24 mouse cellular contexts compared by ENCODE assay signal in genomic region chr4:125600642-125601041, GRCm38 (mm10).
DNase-seq lines count a peak whose midpoint lies in the region; ATAC-seq and TF ChIP-seq lines count a peak whose summit lies in the region.
"Had no signal": no experiment of that assay in that cellular context is flagged by ENCODE, and none has a peak within 500 bp of the region (broad histone marks: within the 10 kb centered on the region; RNA-seq: fewer than 3 reads in every experiment).

No protein-coding gene starts in this region.

- H3K9ac ChIP-seq in hindbrain, postnatal 0 days (replicated peaks; ENCODE audit: low read length), result no peak overlapping the region
- H3K9ac ChIP-seq in neural tube, embryonic 13.5 days, result peak overlapping the region; percentile 34; the same call in 1 of the 2 replicates
- H3K9ac ChIP-seq in hindbrain, embryonic 13.5 days, result 0 out of 2 replicates have a peak overlapping the region, but pooled peaks have one; percentile 6
- H3K9ac ChIP-seq: heart, embryonic 12.5 days; heart, embryonic 15.5 days had no signal

- peaks cover 30% of the 10 kb centered on the region for H3K4me1 ChIP-seq in hindbrain, embryonic 10.5 days (replicated peaks)
- no peaks in the 10 kb centered on the region for H3K4me1 ChIP-seq in hindbrain, postnatal 0 days (ENCODE audit: insufficient read depth, low read length)
- H3K4me1 ChIP-seq in neural tube, embryonic 13.5 days (replicated peaks), result peaks cover 47% of the 10 kb centered on the region
- H3K4me1 ChIP-seq in hindbrain, embryonic 13.5 days (replicated peaks), result peaks cover 57% of the 10 kb centered on the region
- H3K4me1 ChIP-seq: heart, embryonic 15.5 days had no signal

- no peak overlapping the region for H3K4me3 ChIP-seq in hindbrain, embryonic 10.5 days
- H3K4me3 ChIP-seq in hindbrain, postnatal 0 days (ENCODE audit: low read length), result no peak overlapping the region
- no peak overlapping the region for H3K4me3 ChIP-seq in neural tube, embryonic 13.5 days
- H3K4me3 ChIP-seq in hindbrain, embryonic 13.5 days, result no peak overlapping the region
- H3K4me3 ChIP-seq: heart, embryonic 12.5 days; heart, embryonic 15.5 days had no signal

- no peaks in the 10 kb centered on the region for H3K9me3 ChIP-seq in hindbrain, embryonic 10.5 days
- no peaks in the 10 kb centered on the region for H3K9me3 ChIP-seq in hindbrain, postnatal 0 days (ENCODE audit: low read length)
- no peaks in the 10 kb centered on the region for H3K9me3 ChIP-seq in neural tube, embryonic 13.5 days
- H3K9me3 ChIP-seq in hindbrain, embryonic 13.5 days, result no peaks in the 10 kb centered on the region
- H3K9me3 ChIP-seq: heart, embryonic 12.5 days; heart, embryonic 15.5 days had no signal

- no peak overlapping the region for H3K4me2 ChIP-seq in hindbrain, postnatal 0 days (ENCODE audit: low read depth, low read length)
- H3K4me2 ChIP-seq in neural tube, embryonic 13.5 days, result no peak overlapping the region
- no peak overlapping the region for H3K4me2 ChIP-seq in hindbrain, embryonic 13.5 days
- H3K4me2 ChIP-seq: heart, embryonic 12.5 days; heart, embryonic 15.5 days had no signal

- peaks cover 7% of the 10 kb centered on the region for H3K27me3 ChIP-seq in hindbrain, embryonic 10.5 days (ENCODE audit: insufficient read depth, poor library complexity, severe bottlenecking)
- H3K27me3 ChIP-seq in hindbrain, postnatal 0 days (ENCODE audit: insufficient read depth, low read length), result no peaks in the 10 kb centered on the region
- 0 out of 2 replicates have a peak, but pooled peaks cover 8% of the 10 kb centered on the region for H3K27me3 ChIP-seq in neural tube, embryonic 13.5 days
- H3K27me3 ChIP-seq in hindbrain, embryonic 13.5 days, result peaks cover 10% of the 10 kb centered on the region; the same call in 1 of the 2 replicates

- DNase-seq in hindbrain, embryonic 10.5 days (ENCODE audit: low spot score), result no peak
- DNase-seq in hindbrain, postnatal 0 days (ENCODE audit: low spot score), result no peak
- no peak for DNase-seq in neural tube, embryonic 10.5 days (ENCODE audit: extremely low spot score, low spot score)
- no peak for DNase-seq in kidney, postnatal 25 days
- DNase-seq in right cerebral cortex, postnatal 25 days, result no peak
- DNase-seq: adrenal gland, adult 8-10 months; adrenal gland, postnatal 25 days; B cell, adult 2 months; cerebellum, adult 11-12 months; cerebellum, adult 8-10 months; cerebellum, postnatal 10 days; cerebellum, postnatal 36 days; embryo, embryonic 11 days; gastrocnemius, postnatal 25 days; heart, adult 18-20 months; heart, postnatal 10 days; heart, postnatal 36 days had no signal

- no peaks in the 10 kb centered on the region for H3K36me3 ChIP-seq in hindbrain, embryonic 10.5 days
- H3K36me3 ChIP-seq in hindbrain, postnatal 0 days (ENCODE audit: insufficient read depth, low read length), result no peaks in the 10 kb centered on the region
- H3K36me3 ChIP-seq in neural tube, embryonic 13.5 days, result no peaks in the 10 kb centered on the region
- H3K36me3 ChIP-seq in hindbrain, embryonic 13.5 days, result no peaks in the 10 kb centered on the region
- H3K36me3 ChIP-seq: heart, embryonic 12.5 days; heart, embryonic 15.5 days had no signal

- no peak for TF ChIP-seq CTCF in hindbrain, postnatal 0 days (IDR thresholded peaks at IDR 0.05; ENCODE audit: low read depth)

- 72% methylated on average over 8 of the region's 8 CpGs for WGBS in hindbrain, embryonic 10.5 days
- 55% methylated on average over 8 of the region's 8 CpGs for WGBS in hindbrain, postnatal 0 days
- whole genome bisulfite sequencing in neural tube, embryonic 13.5 days, result 57% methylated on average over 8 of the region's 8 CpGs
- 42% methylated on average over 8 of the region's 8 CpGs for WGBS in hindbrain, embryonic 13.5 days

- ATAC-seq in hindbrain, postnatal 0 days, result no peak
- no peak; the same call in 1 of the 2 replicates for ATAC-seq in neural tube, embryonic 13.5 days (ENCODE audit: low read depth)
- 0 out of 2 replicates have a peak, but pooled peaks have one; percentile 44 for ATAC-seq in hindbrain, embryonic 13.5 days (ENCODE audit: low FRiP score)
- ATAC-seq: activated CD4-positive, CD25-positive, alpha-beta regulatory T cell, adult 4 months; forebrain, embryonic 14.5 days; intestine, postnatal 0 days had no signal

- peak overlapping the region; percentile 59 for H3K27ac ChIP-seq in hindbrain, embryonic 10.5 days
- H3K27ac ChIP-seq in hindbrain, postnatal 0 days, result no peak overlapping the region
- H3K27ac ChIP-seq in neural tube, embryonic 13.5 days (replicated peaks), result no peak overlapping the region
- H3K27ac ChIP-seq in hindbrain, embryonic 13.5 days, result peak overlapping the region; percentile 60
- H3K27ac ChIP-seq: heart, embryonic 15.5 days had no signal

Comparison
In these comparisons a context has a peak if more than half of its experiments do, and no peak if none do; other contexts are left out.
1. H3K27ac ChIP-seq: peak in hindbrain, embryonic 10.5 days (single experiment) and hindbrain, embryonic 13.5 days (single experiment); none in hindbrain, postnatal 0 days (single experiment) and neural tube, embryonic 13.5 days (single experiment).